Mouse (Mus musculus) spleen, adult 18-20 months (tissue): ENCODE data around the gene Dnajc9.

Experiments
- DNase-seq, 2 experiments: peaks; one replicate each; pipeline ENCODE4 v3.0.0; 2022; ENCODE audit warnings: mixed read lengths in 2 of 2

Dnajc9 gene

DNA sequence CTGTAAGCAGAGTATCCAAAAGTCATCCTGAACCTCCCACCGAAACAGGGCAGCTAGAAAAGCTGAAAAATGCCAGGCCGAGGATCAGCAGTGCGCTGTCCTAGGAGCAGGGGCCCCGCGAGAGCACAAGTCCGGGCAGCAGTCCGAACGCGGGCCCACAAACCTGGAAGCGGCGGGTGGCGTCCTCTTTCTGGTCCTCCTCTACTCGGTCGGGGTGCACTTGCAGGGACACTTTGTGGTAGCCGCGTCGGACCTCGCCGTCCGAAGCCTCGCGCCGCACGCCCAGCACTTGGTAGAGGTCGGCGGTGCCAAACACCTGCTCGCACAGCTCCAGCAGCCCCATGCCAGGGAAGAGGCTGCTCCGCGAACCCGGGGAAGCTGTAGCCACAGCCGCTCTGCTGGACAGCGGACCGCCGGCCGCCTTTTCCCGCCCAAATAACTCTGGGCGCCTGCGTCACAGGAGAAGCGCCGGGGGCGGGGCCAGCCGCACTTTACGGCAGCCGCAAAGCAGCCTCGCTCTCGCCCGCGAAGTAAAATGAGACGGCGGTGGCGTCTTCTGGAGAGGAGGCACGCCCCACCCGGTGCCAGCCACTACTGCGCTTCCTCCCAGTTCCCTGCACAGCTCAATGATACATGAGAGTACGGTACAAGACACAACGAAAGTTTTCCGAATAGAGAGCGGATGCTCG lies at the start of gene Dnajc9:
Gene Dnajc9, minus strand, starts transcription at position 470 of the 689 bp plus-strand sequence.
- DNase-seq, result peak; percentile 91 to 96

- DNase-seq, result no peak
Measured at GRCm38 (mm10) chr14:20436976-20437375, 48.3 kb upstream of the Dnajc9 start.

- no peak for DNase-seq
Measured at GRCm38 (mm10) chr14:20432420-20432819, 43.7 kb upstream of the Dnajc9 start.

DNA sequence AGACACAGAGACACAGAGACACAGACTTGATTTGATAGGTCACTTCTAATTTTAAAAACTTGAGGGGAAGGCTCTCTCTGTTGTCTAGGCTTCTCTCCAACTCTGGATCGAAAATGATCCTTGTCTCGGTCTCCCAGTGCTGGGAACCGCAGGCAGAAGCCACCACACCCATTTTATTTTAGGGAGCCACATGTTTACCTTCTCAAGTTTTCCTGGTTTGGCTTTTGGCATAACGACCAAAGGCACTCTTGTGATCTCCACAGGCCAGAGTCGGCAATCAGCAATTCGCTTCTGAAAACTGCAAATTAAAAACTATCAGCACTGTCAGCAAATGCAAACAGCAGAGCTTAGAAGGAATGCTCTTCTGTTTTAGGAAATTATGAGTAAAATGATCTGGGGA lies 43.0 kb upstream of the Dnajc9 start:
- DNase-seq, result no peak

GRCm38 (mm10) chr14:20429833-20430232 lies 41.1 kb upstream of the Dnajc9 start:
- no peak for DNase-seq

GRCm38 (mm10) chr14:20428593-20428992 lies 39.9 kb upstream of the Dnajc9 start:
- DNase-seq, result no peak

- DNase-seq, result no peak
Measured at GRCm38 (mm10) chr14:20423046-20423445, 34.3 kb upstream of the Dnajc9 start.

DNA sequence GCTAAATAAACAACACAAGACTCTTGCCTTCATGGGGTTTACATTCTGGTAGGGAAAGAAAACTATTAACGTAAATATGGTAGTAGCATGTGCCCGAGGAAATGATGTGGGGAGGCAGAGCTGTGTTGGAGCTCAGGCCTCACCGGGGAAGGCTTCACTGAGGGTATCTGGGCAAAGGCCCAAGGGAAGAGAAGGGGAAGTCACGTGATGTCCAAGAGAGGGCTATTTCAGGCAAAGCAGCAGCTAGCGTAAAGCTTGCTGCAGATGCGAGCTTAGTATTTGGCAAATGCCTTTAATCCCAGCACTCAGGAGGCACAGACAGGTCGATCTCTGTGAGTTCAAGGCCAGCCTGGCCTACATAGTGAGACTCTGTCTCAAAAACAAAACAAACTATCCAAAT lies 33.5 kb upstream of the Dnajc9 start:
- peak in 1 of 2 experiments; percentile 6 for DNase-seq

GRCm38 (mm10) chr14:20400071-20400470 lies 11.4 kb upstream of the Dnajc9 start:
- DNase-seq, result no peak

DNA sequence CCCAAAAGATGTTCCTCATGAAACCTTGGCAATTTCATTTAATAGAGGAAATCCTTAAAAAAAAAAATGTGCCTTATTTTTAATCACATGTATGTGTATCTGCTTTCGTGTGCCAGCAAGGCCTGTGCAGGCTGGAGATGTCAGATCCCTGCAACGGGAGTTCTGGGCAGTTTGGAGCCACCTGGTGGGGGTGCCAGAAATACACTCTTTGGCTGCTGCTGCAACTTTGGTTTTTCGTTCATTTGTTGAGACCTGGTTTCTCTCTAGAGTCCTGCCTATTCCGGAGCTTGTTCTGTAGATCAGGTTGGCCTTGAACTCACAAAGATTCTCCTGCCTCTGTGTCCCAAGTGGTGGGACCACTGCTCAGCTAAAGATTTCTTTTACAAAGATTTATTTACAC lies 10.2 kb upstream of the Dnajc9 start:
- DNase-seq, result peak in 1 of 2 experiments; percentile 54

- no peak for DNase-seq
Measured at GRCm38 (mm10) chr14:20397220-20397619, 8.5 kb upstream of the Dnajc9 start.

DNA sequence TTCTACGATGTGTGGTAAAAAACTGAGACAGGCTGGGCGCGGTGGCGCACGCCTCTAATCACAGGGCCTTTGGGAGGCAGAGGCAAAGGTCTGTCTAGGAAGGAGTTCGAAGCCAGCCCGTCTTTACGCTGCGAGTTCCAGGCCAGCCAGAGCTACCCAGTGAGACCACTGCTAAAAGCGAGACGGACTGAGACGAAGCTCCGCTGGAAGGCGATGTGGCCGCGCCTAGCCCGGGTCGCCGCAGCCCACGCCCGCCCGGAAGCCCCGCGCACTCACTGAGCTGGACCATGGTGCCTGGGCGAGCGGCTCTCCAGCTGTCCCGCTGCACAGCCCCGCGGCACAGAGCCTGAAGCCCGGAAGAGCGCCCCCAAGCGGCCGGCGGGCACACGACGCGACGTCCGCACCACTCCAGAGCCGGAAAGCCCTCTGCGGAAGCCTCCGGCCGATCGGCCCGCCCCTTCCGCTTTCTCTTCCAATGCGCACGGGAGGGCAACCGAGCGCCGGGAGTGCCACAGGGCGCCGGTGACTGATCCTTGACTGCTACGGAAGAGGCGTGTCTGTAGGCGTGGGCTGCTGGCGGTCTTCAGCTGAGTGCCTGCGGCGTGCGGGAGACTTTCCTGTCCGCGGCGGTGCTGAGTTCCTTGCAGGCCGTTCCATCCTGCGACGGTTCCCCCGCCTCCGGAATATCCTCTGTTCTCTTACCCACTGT lies 4.6 kb upstream of the Dnajc9 start, which contains the start of gene Mrps16:
Gene Mrps16, minus strand, starts transcription at position 430 of the 709 bp plus-strand sequence.
- peak; percentile 89 to 93 for DNase-seq

DNA sequence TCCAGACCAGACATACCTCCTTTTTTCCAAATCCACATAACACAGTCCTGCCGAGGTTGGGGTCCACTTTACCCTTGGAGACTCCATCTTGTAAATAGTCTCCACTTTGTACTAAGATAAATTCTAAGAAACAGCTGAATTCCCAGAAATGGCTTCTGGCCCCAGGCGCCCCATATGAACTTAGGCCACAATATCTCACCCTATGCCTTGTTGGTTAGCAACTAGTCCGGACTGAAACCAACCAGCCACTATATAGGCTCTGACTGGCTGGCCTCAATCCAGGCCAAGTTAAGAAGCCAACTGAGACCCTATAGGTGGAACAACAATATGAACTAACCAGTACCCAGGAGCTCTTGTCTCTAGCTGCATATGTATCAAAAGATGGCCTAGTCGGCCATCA lies 3.6 kb upstream of the Dnajc9 start:
- no peak for DNase-seq

- no peak for DNase-seq
Measured at GRCm38 (mm10) chr14:20389446-20390079, 853 bp upstream of the Dnajc9 start.

DNA sequence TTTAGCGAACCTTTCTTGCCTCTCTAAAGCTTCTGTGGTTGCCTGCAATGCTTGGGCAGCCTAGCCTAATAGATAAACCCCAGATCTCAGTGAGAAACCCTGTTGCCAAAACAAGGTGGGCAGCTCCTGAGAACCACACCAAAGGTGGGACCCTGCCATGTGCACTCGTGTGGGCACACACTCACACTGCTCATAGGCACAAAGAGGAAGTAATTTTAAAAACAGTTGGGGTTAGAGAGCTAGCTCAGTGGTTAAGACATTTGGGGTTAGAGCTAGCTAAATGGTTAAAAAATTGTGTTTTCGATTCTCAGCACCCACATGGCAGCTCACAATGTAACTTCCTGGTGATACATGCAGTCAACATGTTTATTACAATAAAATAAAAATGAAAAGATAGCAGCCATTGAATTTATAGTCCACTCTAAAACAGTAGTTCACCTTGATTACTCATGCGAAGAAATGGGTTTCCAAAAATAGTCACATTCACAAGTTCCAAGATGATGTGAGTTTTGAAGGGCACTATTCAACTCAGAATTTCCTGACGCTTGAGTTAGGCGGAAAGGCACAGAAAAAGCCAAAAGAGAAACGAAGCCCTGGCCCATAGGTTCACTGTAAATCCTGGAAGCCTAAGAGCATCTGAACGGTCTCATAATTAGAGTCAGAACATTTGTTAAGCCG lies 8.8 kb downstream of the Dnajc9 start:
- DNase-seq, result peak in 1 of 2 experiments; percentile 58

DNA sequence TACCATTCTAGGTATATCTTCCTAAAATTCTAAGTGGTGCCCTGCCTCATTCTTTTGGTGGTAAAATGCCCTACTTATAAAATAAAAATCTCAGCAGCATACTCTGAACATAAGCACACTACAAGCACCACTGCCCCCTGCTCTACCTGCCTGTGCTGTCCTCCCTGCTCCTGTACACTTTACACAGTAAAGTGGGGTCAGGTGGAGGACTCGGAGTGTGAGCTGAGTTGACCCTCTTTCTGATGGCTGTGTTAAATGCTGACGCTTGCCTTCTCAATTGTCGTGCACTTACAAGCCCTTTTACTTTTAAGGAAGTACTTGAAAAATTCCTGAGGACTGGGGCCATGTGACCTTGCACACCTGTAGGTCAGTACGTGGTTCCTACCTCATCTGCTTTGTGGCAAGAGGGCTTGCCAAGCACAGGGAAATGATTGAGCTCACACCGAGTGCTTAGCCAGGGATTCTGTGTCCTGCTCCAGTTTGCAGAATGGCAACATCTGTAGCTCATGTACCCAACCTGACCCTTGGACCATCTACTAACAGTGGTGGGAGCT lies 9.5 kb downstream of the Dnajc9 start:
- DNase-seq, result peak in 1 of 2 experiments; percentile 36

DNA sequence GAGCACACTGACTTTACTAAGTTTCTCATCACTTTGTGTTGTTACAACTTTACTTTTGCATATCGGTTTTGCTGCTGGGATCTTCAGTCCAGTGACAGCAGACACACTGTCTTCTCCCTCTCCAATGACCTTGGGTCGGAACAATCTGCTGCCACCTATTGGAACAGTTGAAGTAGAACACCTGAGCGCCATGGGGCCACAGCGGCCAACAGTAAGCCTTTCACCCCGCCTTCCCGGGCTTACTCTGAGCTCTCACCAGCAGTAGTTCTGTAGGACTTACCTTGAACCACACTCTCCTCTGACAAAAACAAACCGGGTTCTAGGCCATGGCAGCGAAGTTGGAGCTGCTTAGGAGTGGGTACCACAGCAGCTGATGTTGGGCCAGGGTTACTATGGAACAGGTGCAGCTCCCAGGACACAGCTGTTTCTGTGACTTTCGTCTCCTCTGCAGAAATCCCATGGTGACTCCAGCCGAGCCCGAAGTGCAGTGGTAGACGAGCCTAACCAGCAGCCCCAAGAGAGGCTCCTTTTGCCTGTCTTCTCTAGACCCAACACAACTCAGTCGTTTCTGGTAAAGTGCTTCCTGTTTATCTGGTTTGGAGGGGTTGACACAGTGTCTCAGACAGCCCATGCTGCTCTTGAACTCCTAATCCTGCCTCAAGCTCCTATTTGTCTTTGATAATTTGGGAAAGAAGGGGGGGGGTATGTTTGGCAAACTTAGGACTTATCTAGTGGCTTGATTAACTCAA lies 10.2 kb downstream of the Dnajc9 start:
- DNase-seq, result peak; percentile 56

- no peak for DNase-seq
Measured at GRCm38 (mm10) chr14:20377112-20377521, 11.6 kb downstream of the Dnajc9 start.

GRCm38 (mm10) chr14:20371854-20372253 lies 16.9 kb downstream of the Dnajc9 start:
- DNase-seq, result no peak

GRCm38 (mm10) chr14:20370798-20371197 lies 17.9 kb downstream of the Dnajc9 start:
- peak in 1 of 2 experiments; percentile 27 for DNase-seq

GRCm38 (mm10) chr14:20368271-20368670 lies 20.4 kb downstream of the Dnajc9 start:
- DNase-seq, result no peak

DNA sequence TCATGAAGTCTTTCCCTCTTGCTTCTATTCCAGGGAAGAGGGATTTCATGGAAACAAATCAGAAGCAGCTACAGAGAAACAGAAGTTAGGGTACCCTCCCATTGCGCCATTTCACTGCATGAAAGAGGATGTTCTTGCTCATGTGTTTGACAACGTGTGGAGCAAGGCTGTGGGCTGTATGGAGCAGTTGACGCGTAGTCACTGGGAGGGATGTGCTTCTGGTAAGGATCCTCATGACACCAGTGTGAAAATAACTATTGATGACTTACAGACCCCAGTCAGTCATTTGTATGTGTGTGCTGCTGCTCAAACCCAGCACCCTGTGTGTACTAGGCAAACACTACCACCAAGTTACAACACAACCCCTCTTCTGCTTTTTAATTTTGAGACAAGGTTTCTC lies 25.5 kb downstream of the Dnajc9 start:
- DNase-seq, result no peak
